7 mouse cellular contexts compared by ENCODE assay signal in genomic region chr8:71205541-71205967, GRCm38 (mm10).
A peak's percentile ranks its signal among the peaks of the same experiment; 100 is the strongest.
DNase-seq lines count a peak whose midpoint lies in the region; ATAC-seq and TF ChIP-seq lines count a peak whose summit lies in the region.
"Not testable (repeated sequence)": the region's sequence is repeated elsewhere in the genome, so short reads cannot be mapped to it uniquely, and the experiment has no call there.

No protein-coding gene starts in this region.

- not testable (repeated sequence) for H3K36me3 ChIP-seq in embryonic facial prominence, embryonic 15.5 days; heart, embryonic 11.5 days (ENCODE audit: control insufficient read depth, insufficient read depth, low read length); intestine, postnatal 0 days (ENCODE audit: control insufficient read depth, insufficient read depth); limb, embryonic 11.5 days (ENCODE audit: control insufficient read depth, insufficient read depth, low read length); megakaryocyte, embryonic 14.5 days (replicated peaks; ENCODE audit: low read length)

- H3K9ac ChIP-seq in embryonic facial prominence, embryonic 15.5 days; heart, embryonic 11.5 days (ENCODE audit: low read depth, low read length); intestine, postnatal 0 days (ENCODE audit: low read depth, low read length); limb, embryonic 11.5 days (ENCODE audit: low read length): not testable (repeated sequence)

- H3K4me1 ChIP-seq in embryonic facial prominence, embryonic 15.5 days; heart, embryonic 11.5 days (ENCODE audit: control insufficient read depth, insufficient read depth, low read length); intestine, postnatal 0 days (replicated peaks; ENCODE audit: control insufficient read depth, insufficient read depth, low read length); limb, embryonic 11.5 days (ENCODE audit: control insufficient read depth, insufficient read depth, low read length); megakaryocyte, embryonic 14.5 days: not testable (repeated sequence)

- H3K27me3 ChIP-seq in embryonic facial prominence, embryonic 15.5 days; heart, embryonic 11.5 days (ENCODE audit: control insufficient read depth, insufficient read depth, low read length); intestine, postnatal 0 days (replicated peaks; ENCODE audit: control insufficient read depth, insufficient read depth, low read length); limb, embryonic 11.5 days (ENCODE audit: control insufficient read depth, insufficient read depth, low read length); megakaryocyte, embryonic 14.5 days (replicated peaks): not testable (repeated sequence)

- H3K27ac ChIP-seq in embryonic facial prominence, embryonic 15.5 days (replicated peaks); heart, embryonic 11.5 days (ENCODE audit: low read depth, low read length); intestine, postnatal 0 days (ENCODE audit: low read depth, low read length); limb, embryonic 11.5 days (replicated peaks; ENCODE audit: low read depth, low read length): not testable (repeated sequence)

- H3K4me2 ChIP-seq in embryonic facial prominence, embryonic 15.5 days (replicated peaks), result peak overlapping the region; percentile 37
- peak overlapping the region; percentile 47 for H3K4me2 ChIP-seq in heart, embryonic 11.5 days
- peak overlapping the region; percentile 58 for H3K4me2 ChIP-seq in intestine, postnatal 0 days (replicated peaks; ENCODE audit: low read depth)
- not testable (repeated sequence) for H3K4me2 ChIP-seq in limb, embryonic 11.5 days (ENCODE audit: low read depth, severe bottlenecking)

- peak; percentile 54; the same call in 1 of the 2 replicates for ATAC-seq in embryonic facial prominence, embryonic 15.5 days (ENCODE audit: insufficient number of reproducible peaks, low FRiP score, low TSS enrichment, low read depth)
- 0 out of 2 replicates have a peak, but pooled peaks have one; percentile 39 for ATAC-seq in heart, embryonic 11.5 days (replicated peaks; ENCODE audit: insufficient number of reproducible peaks, low FRiP score, low TSS enrichment)
- peak; percentile 56 for ATAC-seq in intestine, postnatal 0 days
- ATAC-seq in limb, embryonic 11.5 days (ENCODE audit: insufficient number of reproducible peaks, low FRiP score, low TSS enrichment, low read depth), result peak; percentile 70; the same call in 1 of the 2 replicates

- peak overlapping the region; percentile 33 for H3K4me3 ChIP-seq in embryonic facial prominence, embryonic 15.5 days (replicated peaks)
- H3K4me3 ChIP-seq in heart, embryonic 11.5 days (ENCODE audit: low read depth, low read length), result peak overlapping the region; percentile 10; the same call in 1 of the 2 replicates
- peak overlapping the region; percentile 32 for H3K4me3 ChIP-seq in intestine, postnatal 0 days (ENCODE audit: low read depth, low read length)
- H3K4me3 ChIP-seq in limb, embryonic 11.5 days (ENCODE audit: low read depth, low read length), result not testable (repeated sequence)
- H3K4me3 ChIP-seq in megakaryocyte, embryonic 14.5 days (replicated peaks), result peak overlapping the region; percentile 87

- peak; percentile 30; the same call in 1 of the 2 replicates for TF ChIP-seq CTCF in intestine, postnatal 0 days (IDR thresholded peaks at IDR 0.05; ENCODE audit: low read depth)

- DNase-seq in adrenal gland, postnatal 14 days, result peak; percentile 19
- DNase-seq in limb, embryonic 11.5 days (ENCODE audit: low spot score), result not testable (repeated sequence)
- peak; percentile 18 for DNase-seq in retina, postnatal 1 day

- H3K9me3 ChIP-seq in embryonic facial prominence, embryonic 15.5 days (replicated peaks); heart, embryonic 11.5 days (replicated peaks; ENCODE audit: control insufficient read depth, low read length); intestine, postnatal 0 days (ENCODE audit: control insufficient read depth); limb, embryonic 11.5 days (ENCODE audit: control insufficient read depth, low read length); megakaryocyte, embryonic 14.5 days: not testable (repeated sequence)

- 5% methylated on average over 6 of the region's 11 CpGs for WGBS in embryonic facial prominence, embryonic 15.5 days
- 9% methylated on average over 5 of the region's 11 CpGs for WGBS in heart, embryonic 11.5 days (ENCODE audit: insufficient replicate concordance)
- 3% methylated on average over 4 of the region's 11 CpGs for WGBS in intestine, postnatal 0 days
- 0% methylated on average over 3 of the region's 11 CpGs for WGBS in limb, embryonic 11.5 days
